Mouse (Mus musculus) kidney, embryonic 14.5 days (tissue): Measurements from ENCODE around the gene G430095P16Rik. TPM values are rescaled to one million over a fixed set of nuclear protein-coding genes. Genes with fewer than 3 reads are reported as not detected.

Experiments used
- ATAC-seq: fragments of 200-750 bp; cut with Nextera tagmentation; 2 replicates; pipeline ENCODE4 v1.8.0; 2017; ENCODE audit warnings: moderate number of reproducible peaks, mild to moderate bottlenecking, moderate TSS enrichment, moderate library complexity; ENCODE audit not compliant: low FRiP score, low TSS enrichment
- H3K27ac ChIP-seq: fragments of 300-500 bp; sonication (generic); 2 replicates; pipeline ENCODE4 v1.5.1; 2014; ENCODE audit warnings: low read depth, mild to moderate bottlenecking, low read length, moderate library complexity, mixed read lengths
- H3K27me3 ChIP-seq: fragments of 300-500 bp; sonication (generic); 2 replicates; pipeline ENCODE4 v1.6.1; 2014; ENCODE audit warnings: mild to moderate bottlenecking, low read length; ENCODE audit not compliant: control insufficient read depth, insufficient read depth
- H3K36me3 ChIP-seq: fragments of 300-500 bp; sonication (generic); 2 replicates; pipeline ENCODE4 v1.6.1; 2014; ENCODE audit warnings: low read length, mixed read lengths; ENCODE audit not compliant: control insufficient read depth, insufficient read depth
- H3K4me1 ChIP-seq: fragments of 300-500 bp; sonication (generic); 2 replicates; pipeline ENCODE4 v1.6.1; 2014; ENCODE audit warnings: low read length, mixed read lengths; ENCODE audit not compliant: control insufficient read depth, insufficient read depth
- H3K4me2 ChIP-seq: fragments of 300-500 bp; sonication (generic); replicated peaks from 2 replicates; pipeline ENCODE4 v1.6.1; 2014; ENCODE audit warnings: low read depth, mild to moderate bottlenecking, low read length
- H3K4me3 ChIP-seq: fragments of 300-500 bp; sonication (generic); 2 replicates; pipeline ENCODE4 v1.5.1; 2014; ENCODE audit warnings: mild to moderate bottlenecking, low read length
- H3K9ac ChIP-seq: fragments of 300-500 bp; sonication (generic); 2 replicates; pipeline ENCODE4 v1.6.1; 2014; ENCODE audit warnings: low read depth, mild to moderate bottlenecking, low read length, moderate library complexity
- H3K9me3 ChIP-seq: fragments of 300-500 bp; sonication (generic); 2 replicates; pipeline ENCODE4 v1.6.1; 2016; ENCODE audit warnings: low read length; ENCODE audit not compliant: control insufficient read depth
- WGBS: fragments of 180-500 bp; shearing (Covaris S2); extraction: QIAGEN DNeasy Blood & Tissue Kit; methylation state at CpG from one replicate; pipeline ENCODE4 v1.1.7; 2014; 5-methylcytosine and 5-hydroxymethylcytosine counted together
- polyA plus RNA-seq: library from polyadenylated mRNA; unstranded; fragments of >200 nt; fragmentation: Nextera tagmentation; extraction: Ambion mirVana; gene quantifications from 2 replicates; pipeline ENCODE4 v1.2.1, GENCODE M21; 2014

G430095P16Rik gene
- polyA plus RNA-seq, 1 experiment from 2014 or later = 1.7 TPM

GRCm38 (mm10) chr8:84758308-84758707, 35.5 kb downstream of the G430095P16Rik start:
- Histone ChIP-seq H3K27me3 (peaks cover 68% of the 10 kb centered on the region), H3K4me1 (peaks cover 5% of the 10 kb centered on the region; the same call in 1 of the 2 replicates), H3K4me2 (no peak overlapping the region), H3K4me3 (no peak overlapping the region), H3K36me3 (no peaks in the 10 kb centered on the region), H3K9ac (no peak overlapping the region), H3K9me3 (no peaks in the 10 kb centered on the region), H3K27ac (no peak overlapping the region)
- ATAC-seq = no peak
- WGBS = 96% methylated on average over 3 of the region's 3 CpGs

- Histone ChIP-seq H3K9ac (no peak overlapping the region), H3K27me3 (peaks cover 68% of the 10 kb centered on the region), H3K4me1 (peaks cover 5% of the 10 kb centered on the region; the same call in 1 of the 2 replicates), H3K4me2 (no peak overlapping the region), H3K27ac (no peak overlapping the region), H3K4me3 (no peak overlapping the region), H3K36me3 (no peaks in the 10 kb centered on the region), H3K9me3 (no peaks in the 10 kb centered on the region)
- no peak for ATAC-seq
- WGBS = 71% methylated on average over 7 of the region's 7 CpGs
Observed at GRCm38 (mm10) chr8:84759126-84759525, 36.3 kb downstream of the G430095P16Rik start.

- peaks cover 5% of the 10 kb centered on the region; the same call in 1 of the 2 replicates for H3K4me1 ChIP-seq
- H3K27me3 ChIP-seq = peaks cover 70% of the 10 kb centered on the region
Observed at GRCm38 (mm10) chr8:84759718-84760117, 36.9 kb downstream of the G430095P16Rik start.

DNA sequence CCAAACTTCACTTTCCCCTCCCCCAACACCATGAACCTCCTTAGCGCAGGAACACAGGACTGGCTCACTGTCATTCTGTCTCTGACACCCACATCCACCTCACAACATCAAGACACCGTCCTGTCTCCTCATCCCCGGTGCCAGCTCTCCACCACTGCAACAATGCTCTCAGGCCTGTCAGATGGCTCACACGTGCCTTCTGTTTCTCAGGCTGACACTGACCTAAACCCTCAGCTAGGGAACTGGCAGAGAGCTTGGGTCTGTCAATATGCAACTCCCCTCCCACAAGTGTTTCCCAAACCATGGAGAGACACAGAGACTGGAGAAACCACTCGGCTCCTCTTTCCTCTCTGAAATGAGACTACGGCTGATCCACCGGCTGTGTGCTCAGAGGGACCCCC, 37.6 kb downstream of the G430095P16Rik start:
- no peak for ATAC-seq
- no peak overlapping the region for H3K9ac ChIP-seq
- H3K27me3 ChIP-seq = peaks cover 77% of the 10 kb centered on the region

More at GRCm38 (mm10) chr8:84759718-84760117, 36.9 kb downstream of the G430095P16Rik start:
- H3K9ac ChIP-seq = no peak overlapping the region
- 91% methylated on average over 10 of the region's 10 CpGs for WGBS
- H3K36me3 ChIP-seq = no peaks in the 10 kb centered on the region
- H3K9me3 ChIP-seq = no peaks in the 10 kb centered on the region
- no peak overlapping the region for H3K27ac ChIP-seq
- no peak for ATAC-seq
- H3K4me2 ChIP-seq = no peak overlapping the region
- H3K4me3 ChIP-seq = no peak overlapping the region

GRCm38 (mm10) chr8:84760901-84761300, 38.1 kb downstream of the G430095P16Rik start:
- ATAC-seq = no peak
- Histone ChIP-seq H3K27me3 (peaks cover 78% of the 10 kb centered on the region), H3K4me3 (no peak overlapping the region), H3K9me3 (no peaks in the 10 kb centered on the region), H3K36me3 (no peaks in the 10 kb centered on the region), H3K4me2 (no peak overlapping the region), H3K4me1 (peaks cover 5% of the 10 kb centered on the region; the same call in 1 of the 2 replicates), H3K27ac (no peak overlapping the region), H3K9ac (no peak overlapping the region)
- WGBS = 52% methylated on average over 2 of the region's 2 CpGs

More for the DNA sequence above, 37.6 kb downstream of the G430095P16Rik start:
- WGBS = 60% methylated on average over 7 of the region's 7 CpGs
- Histone ChIP-seq H3K36me3 (no peaks in the 10 kb centered on the region), H3K27ac (no peak overlapping the region), H3K4me1 (peaks cover 5% of the 10 kb centered on the region; the same call in 1 of the 2 replicates), H3K4me2 (no peak overlapping the region), H3K4me3 (no peak overlapping the region), H3K9me3 (no peaks in the 10 kb centered on the region)

- Histone ChIP-seq H3K27me3 (peaks cover 86% of the 10 kb centered on the region), H3K9me3 (no peaks in the 10 kb centered on the region), H3K36me3 (no peaks in the 10 kb centered on the region), H3K4me1 (no peaks in the 10 kb centered on the region), H3K27ac (no peak overlapping the region), H3K4me3 (no peak overlapping the region), H3K4me2 (no peak overlapping the region), H3K9ac (no peak overlapping the region)
- 63% methylated on average over 4 of the region's 4 CpGs for WGBS
- no peak for ATAC-seq
Observed at GRCm38 (mm10) chr8:84764100-84764499, 41.3 kb downstream of the G430095P16Rik start.

DNA sequence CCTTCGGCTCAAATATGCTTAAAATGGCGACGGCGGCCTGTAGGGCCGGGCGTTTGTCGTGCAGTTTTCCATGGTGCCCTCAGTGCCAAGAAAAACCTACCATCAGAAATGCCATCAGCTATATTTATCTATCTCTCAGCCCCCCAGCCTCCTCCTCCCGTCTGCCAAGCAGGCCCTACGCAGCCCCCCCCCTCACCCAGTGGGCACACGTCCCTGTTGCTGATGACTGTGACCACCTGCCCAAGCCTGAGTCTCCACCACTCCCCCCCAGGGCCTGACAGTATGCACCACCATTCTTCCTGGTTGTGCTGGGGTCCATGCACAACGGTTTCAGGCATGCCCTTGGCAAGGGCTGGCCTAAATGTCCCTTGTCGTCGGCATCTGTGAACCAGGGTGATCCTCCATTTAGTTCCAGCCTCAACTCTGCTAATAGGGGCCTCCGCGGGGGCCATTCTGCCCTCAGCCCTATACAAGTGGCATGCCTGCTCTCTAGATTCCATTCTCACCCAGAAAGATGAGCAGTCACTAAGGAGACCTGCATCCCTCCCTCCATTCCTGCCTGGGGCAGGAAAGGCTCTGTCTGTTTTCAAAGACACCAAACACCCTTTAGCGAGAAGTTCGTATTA, 42.2 kb downstream of the G430095P16Rik start:
- 86% methylated on average over 17 of the region's 17 CpGs for WGBS
- Histone ChIP-seq H3K27ac (no peak overlapping the region), H3K4me1 (0 out of 2 replicates have a peak, but pooled peaks cover 3% of the 10 kb centered on the region), H3K36me3 (no peaks in the 10 kb centered on the region), H3K9me3 (no peaks in the 10 kb centered on the region), H3K27me3 (peaks cover 86% of the 10 kb centered on the region), H3K4me2 (no peak overlapping the region), H3K4me3 (no peak overlapping the region), H3K9ac (no peak overlapping the region)
- ATAC-seq = no peak

- Histone ChIP-seq H3K4me3 (no peak overlapping the region), H3K36me3 (no peaks in the 10 kb centered on the region), H3K9me3 (no peaks in the 10 kb centered on the region), H3K27me3 (peaks cover 91% of the 10 kb centered on the region), H3K4me2 (no peak overlapping the region), H3K9ac (no peak overlapping the region), H3K4me1 (0 out of 2 replicates have a peak, but pooled peaks cover 9% of the 10 kb centered on the region), H3K27ac (no peak overlapping the region)
- no peak for ATAC-seq
- 19% methylated on average over 10 of the region's 10 CpGs for WGBS
Observed at GRCm38 (mm10) chr8:84765629-84766028, 42.8 kb downstream of the G430095P16Rik start.

GRCm38 (mm10) chr8:84766422-84766821, 43.6 kb downstream of the G430095P16Rik start:
- no peak overlapping the region for H3K27ac ChIP-seq
- peaks cover 91% of the 10 kb centered on the region for H3K27me3 ChIP-seq
- no peak overlapping the region for H3K9ac ChIP-seq
- H3K4me2 ChIP-seq = no peak overlapping the region
- no peaks in the 10 kb centered on the region for H3K36me3 ChIP-seq
- no peaks in the 10 kb centered on the region for H3K9me3 ChIP-seq
- no peak for ATAC-seq
- WGBS = 51% methylated on average over 9 of the region's 9 CpGs
- no peak overlapping the region for H3K4me3 ChIP-seq
- 0 out of 2 replicates have a peak, but pooled peaks cover 9% of the 10 kb centered on the region for H3K4me1 ChIP-seq
